Mouse (Mus musculus): ENCODE measurements at regions not wholly inside any gene's neighbourhood (a gene's known extent, or its start where the extent isn't known, plus 50 kb on each side); places are given as distances from the start of the nearest gene placed in this dataset.

- H3K27me3 ChIP-seq (ENCODE audit: control insufficient read depth, insufficient read depth, low read length, poor library complexity, severe bottlenecking) = no peaks in the 10 kb centered on the region
- H3K36me3 ChIP-seq (ENCODE audit: control insufficient read depth, insufficient read depth, low read length, poor library complexity, severe bottlenecking) = no peaks in the 10 kb centered on the region
- no peak overlapping the region for H3K9ac ChIP-seq (ENCODE audit: low read depth, poor library complexity, severe bottlenecking)
- TF ChIP-seq POLR2A (IDR thresholded peaks at IDR 0.05; ENCODE audit: insufficient read depth, low read length) (no peak), CTCF (IDR thresholded peaks at IDR 0.05; ENCODE audit: low read depth, low read length) (no peak), EP300 (IDR thresholded peaks at IDR 0.05; ENCODE audit: insufficient read depth, low read depth, low read length) (no peak)
- H3K4me1 ChIP-seq (ENCODE audit: control insufficient read depth, insufficient read depth, low read length) = no peaks in the 10 kb centered on the region
- no peak overlapping the region for H3K27ac ChIP-seq (ENCODE audit: insufficient read depth, low read length)
- no peaks in the 10 kb centered on the region for H3K9me3 ChIP-seq (replicated peaks; ENCODE audit: control insufficient read depth, insufficient read depth, low read length, poor library complexity, severe bottlenecking)
- no peak overlapping the region for H3K4me3 ChIP-seq (ENCODE audit: low read depth, low read length)
Observed at GRCm38 (mm10) chr7:72906536-72906935, 468.8 kb upstream of the Rgma start.

GRCm38 (mm10) chr7:72926772-72927380 is 448.4 kb upstream of the Rgma start:
- no peak overlapping the region for H3K9ac ChIP-seq (ENCODE audit: low read depth, poor library complexity, severe bottlenecking)
- TF ChIP-seq EP300 (IDR thresholded peaks at IDR 0.05; ENCODE audit: insufficient read depth, low read depth, low read length) (no peak), CTCF (IDR thresholded peaks at IDR 0.05; ENCODE audit: low read depth, low read length) (no peak), POLR2A (IDR thresholded peaks at IDR 0.05; ENCODE audit: insufficient read depth, low read length) (no peak)
- H3K36me3 ChIP-seq (ENCODE audit: control insufficient read depth, insufficient read depth, low read length, poor library complexity, severe bottlenecking) = no peaks in the 10 kb centered on the region
- H3K27me3 ChIP-seq (ENCODE audit: control insufficient read depth, insufficient read depth, low read length, poor library complexity, severe bottlenecking) = no peaks in the 10 kb centered on the region
- no peak overlapping the region for H3K27ac ChIP-seq (ENCODE audit: insufficient read depth, low read length)
- H3K9me3 ChIP-seq (replicated peaks; ENCODE audit: control insufficient read depth, insufficient read depth, low read length, poor library complexity, severe bottlenecking) = no peaks in the 10 kb centered on the region
- H3K4me1 ChIP-seq (ENCODE audit: control insufficient read depth, insufficient read depth, low read length) = no peaks in the 10 kb centered on the region
- H3K4me3 ChIP-seq (ENCODE audit: low read depth, low read length) = no peak overlapping the region

- Histone ChIP-seq H3K27me3 (ENCODE audit: control insufficient read depth, insufficient read depth, low read length, poor library complexity, severe bottlenecking) (no peaks in the 10 kb centered on the region), H3K9ac (ENCODE audit: low read depth, poor library complexity, severe bottlenecking) (no peak overlapping the region), H3K9me3 (replicated peaks; ENCODE audit: control insufficient read depth, insufficient read depth, low read length, poor library complexity, severe bottlenecking) (no peaks in the 10 kb centered on the region), H3K27ac (ENCODE audit: insufficient read depth, low read length) (no peak overlapping the region), H3K4me3 (ENCODE audit: low read depth, low read length) (no peak overlapping the region), H3K4me1 (ENCODE audit: control insufficient read depth, insufficient read depth, low read length) (no peaks in the 10 kb centered on the region), H3K36me3 (ENCODE audit: control insufficient read depth, insufficient read depth, low read length, poor library complexity, severe bottlenecking) (no peaks in the 10 kb centered on the region)
- no peak for TF ChIP-seq CTCF (IDR thresholded peaks at IDR 0.05; ENCODE audit: low read depth, low read length)
- TF ChIP-seq EP300 (IDR thresholded peaks at IDR 0.05; ENCODE audit: insufficient read depth, low read depth, low read length) = no peak
- no peak for TF ChIP-seq POLR2A (IDR thresholded peaks at IDR 0.05; ENCODE audit: insufficient read depth, low read length)
Observed at GRCm38 (mm10) chr7:72938842-72939241, 436.5 kb upstream of the Rgma start.

GRCm38 (mm10) chr7:72947531-72947930 is 427.8 kb upstream of the Rgma start:
- Histone ChIP-seq H3K27me3 (ENCODE audit: control insufficient read depth, insufficient read depth, low read length, poor library complexity, severe bottlenecking) (no peaks in the 10 kb centered on the region), H3K4me1 (ENCODE audit: control insufficient read depth, insufficient read depth, low read length) (no peaks in the 10 kb centered on the region)

GRCm38 (mm10) chr7:72948026-72948425 is 427.3 kb upstream of the Rgma start:
- Histone ChIP-seq H3K4me1 (ENCODE audit: control insufficient read depth, insufficient read depth, low read length) (no peaks in the 10 kb centered on the region), H3K9me3 (replicated peaks; ENCODE audit: control insufficient read depth, insufficient read depth, low read length, poor library complexity, severe bottlenecking) (peaks cover 8% of the 10 kb centered on the region), H3K9ac (ENCODE audit: low read depth, poor library complexity, severe bottlenecking) (no peak overlapping the region), H3K27ac (ENCODE audit: insufficient read depth, low read length) (no peak overlapping the region), H3K27me3 (ENCODE audit: control insufficient read depth, insufficient read depth, low read length, poor library complexity, severe bottlenecking) (no peaks in the 10 kb centered on the region), H3K36me3 (ENCODE audit: control insufficient read depth, insufficient read depth, low read length, poor library complexity, severe bottlenecking) (no peaks in the 10 kb centered on the region), H3K4me3 (ENCODE audit: low read depth, low read length) (no peak overlapping the region)
- TF ChIP-seq EP300 (IDR thresholded peaks at IDR 0.05; ENCODE audit: insufficient read depth, low read depth, low read length) (no peak), CTCF (IDR thresholded peaks at IDR 0.05; ENCODE audit: low read depth, low read length) (no peak), POLR2A (IDR thresholded peaks at IDR 0.05; ENCODE audit: insufficient read depth, low read length) (no peak)

More at GRCm38 (mm10) chr7:72947531-72947930, 427.8 kb upstream of the Rgma start:
- H3K9me3 ChIP-seq (replicated peaks; ENCODE audit: control insufficient read depth, insufficient read depth, low read length, poor library complexity, severe bottlenecking) = peaks cover 8% of the 10 kb centered on the region
- no peak overlapping the region for H3K27ac ChIP-seq (ENCODE audit: insufficient read depth, low read length)
- H3K4me3 ChIP-seq (ENCODE audit: low read depth, low read length) = no peak overlapping the region
- no peaks in the 10 kb centered on the region for H3K36me3 ChIP-seq (ENCODE audit: control insufficient read depth, insufficient read depth, low read length, poor library complexity, severe bottlenecking)
- no peak overlapping the region for H3K9ac ChIP-seq (ENCODE audit: low read depth, poor library complexity, severe bottlenecking)
- no peak for TF ChIP-seq EP300 (IDR thresholded peaks at IDR 0.05; ENCODE audit: insufficient read depth, low read depth, low read length)
- TF ChIP-seq POLR2A (IDR thresholded peaks at IDR 0.05; ENCODE audit: insufficient read depth, low read length) = no peak
- TF ChIP-seq CTCF (IDR thresholded peaks at IDR 0.05; ENCODE audit: low read depth, low read length) = no peak

- H3K9me3 ChIP-seq (replicated peaks; ENCODE audit: control insufficient read depth, insufficient read depth, low read length, poor library complexity, severe bottlenecking) = peaks cover 8% of the 10 kb centered on the region
- no peaks in the 10 kb centered on the region for H3K36me3 ChIP-seq (ENCODE audit: control insufficient read depth, insufficient read depth, low read length, poor library complexity, severe bottlenecking)
- no peak overlapping the region for H3K4me3 ChIP-seq (ENCODE audit: low read depth, low read length)
- no peak overlapping the region for H3K27ac ChIP-seq (ENCODE audit: insufficient read depth, low read length)
- H3K27me3 ChIP-seq (ENCODE audit: control insufficient read depth, insufficient read depth, low read length, poor library complexity, severe bottlenecking) = no peaks in the 10 kb centered on the region
- no peak for TF ChIP-seq CTCF (IDR thresholded peaks at IDR 0.05; ENCODE audit: low read depth, low read length)
- no peak overlapping the region for H3K9ac ChIP-seq (ENCODE audit: low read depth, poor library complexity, severe bottlenecking)
- H3K4me1 ChIP-seq (ENCODE audit: control insufficient read depth, insufficient read depth, low read length) = no peaks in the 10 kb centered on the region
Observed at GRCm38 (mm10) chr7:72948666-72949065, 426.6 kb upstream of the Rgma start.
